Mouse (Mus musculus): ENCODE measurements at regions not wholly inside any gene's neighbourhood (a gene's known extent, or its start where the extent isn't known, plus 50 kb on each side); places are given as distances from the start of the nearest gene placed in this dataset.

GRCm38 (mm10) chr2:17290709-17291108 is 440.6 kb downstream of the Nebl start:
- DNase-seq (ENCODE audit: low spot score in 2 of 2): no peak

DNA sequence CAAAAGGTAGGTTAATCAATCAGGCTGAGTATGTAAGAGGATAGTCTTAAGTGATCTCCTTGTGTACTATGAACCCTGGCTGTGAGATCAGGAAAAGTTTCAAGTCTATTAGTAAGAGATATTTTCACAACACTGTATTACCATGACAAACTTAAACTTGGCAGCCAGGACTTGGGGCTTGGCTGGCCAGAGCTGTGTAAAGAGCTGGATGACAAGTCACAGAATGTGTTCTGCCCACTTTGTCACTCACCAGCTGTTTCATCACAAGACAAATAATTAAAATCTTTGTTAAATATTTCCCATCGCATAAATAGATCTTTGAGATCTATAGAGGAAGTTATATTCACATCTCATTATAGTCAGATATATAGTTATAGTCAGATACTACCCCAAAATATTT is 443.7 kb downstream of the Nebl start:
- DNase-seq (ENCODE audit: low spot score in 2 of 2): no peak

- no peak for DNase-seq (ENCODE audit: low spot score in 2 of 2)
These were observed 481.3 kb downstream of the Nebl start for GRCm38 (mm10) chr2:17249960-17250359.

- DNase-seq (ENCODE audit: low spot score in 2 of 2): no peak
These were observed 485.4 kb downstream of the Nebl start for GRCm38 (mm10) chr2:17245821-17246220.

GRCm38 (mm10) chr2:17215607-17216006 is 515.7 kb downstream of the Nebl start:
- DNase-seq (ENCODE audit: low spot score in 2 of 2): no peak

DNA sequence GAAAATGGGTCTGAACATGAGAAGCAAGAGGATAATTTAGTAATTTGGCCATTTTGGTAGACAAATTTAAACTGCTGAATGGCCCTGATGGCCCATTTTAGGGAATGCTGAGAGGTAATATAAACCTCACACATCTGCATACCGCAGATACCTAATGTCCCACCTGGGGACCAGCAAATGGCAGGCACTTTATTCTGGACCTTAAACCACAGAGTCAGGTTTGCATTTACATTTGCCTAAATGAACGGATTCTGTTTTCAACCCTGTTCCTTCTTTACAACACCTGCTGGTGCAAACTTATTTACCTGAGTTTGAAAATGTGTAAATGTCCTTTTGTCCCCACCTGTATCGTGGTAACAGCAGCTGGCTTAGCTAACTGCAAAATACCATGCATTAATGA is 516.4 kb downstream of the Nebl start:
- no peak for DNase-seq (ENCODE audit: low spot score in 2 of 2)

DNA sequence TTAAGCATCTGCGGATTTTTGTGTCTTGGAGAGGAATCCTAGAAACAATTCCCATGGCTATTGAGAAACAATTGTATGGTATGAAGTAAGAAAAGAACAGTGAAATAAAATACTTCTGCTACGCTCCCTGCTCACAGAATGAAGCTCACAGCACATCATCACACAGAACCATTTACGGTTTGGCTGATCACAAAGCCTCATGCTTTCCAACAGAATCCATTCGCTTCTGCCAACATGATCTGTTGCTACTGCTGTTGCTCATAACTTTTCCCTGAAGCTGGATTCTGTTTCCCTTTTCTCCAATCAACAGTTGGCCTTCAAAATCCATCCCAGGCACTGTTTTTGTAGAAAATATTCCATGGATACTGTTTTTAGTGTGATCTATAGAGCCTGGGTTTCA is 518.7 kb downstream of the Nebl start:
- no peak for DNase-seq (ENCODE audit: low spot score in 2 of 2)

GRCm38 (mm10) chr2:17211105-17211504 is 520.2 kb downstream of the Nebl start:
- DNase-seq (ENCODE audit: low spot score in 2 of 2): no peak

GRCm38 (mm10) chr2:17193611-17194010 is 537.7 kb downstream of the Nebl start:
- no peak for DNase-seq (ENCODE audit: low spot score in 2 of 2)

DNA sequence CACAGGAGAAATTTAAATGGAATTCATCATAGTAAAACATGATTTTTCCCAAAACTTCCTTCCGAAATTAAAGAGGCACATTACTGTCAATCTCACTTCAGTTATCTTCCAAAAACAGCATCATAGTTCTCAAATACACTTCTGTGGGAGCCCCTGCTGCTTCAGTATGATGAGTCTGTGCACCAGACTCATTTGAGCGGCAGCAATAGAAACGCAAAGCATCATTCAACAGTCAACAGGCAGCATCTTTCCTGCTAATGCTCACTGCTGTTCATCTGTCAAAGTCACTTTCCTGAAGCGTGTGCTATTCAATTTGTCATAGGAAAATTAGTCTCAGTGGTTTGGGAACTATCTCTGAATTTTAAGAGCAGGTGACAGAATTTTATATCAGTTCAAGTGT is 542.1 kb downstream of the Nebl start:
- DNase-seq (ENCODE audit: low spot score in 2 of 2): no peak

- DNase-seq (ENCODE audit: low spot score in 2 of 2): no peak
These were observed 543.4 kb downstream of the Nebl start for GRCm38 (mm10) chr2:17187822-17188221.

GRCm38 (mm10) chr2:17183696-17184095 is 547.6 kb downstream of the Nebl start:
- no peak for DNase-seq (ENCODE audit: low spot score in 2 of 2)

- DNase-seq (ENCODE audit: low spot score in 2 of 2): no peak
These were observed 549.7 kb downstream of the Nebl start for GRCm38 (mm10) chr2:17181597-17181996.

- DNase-seq (ENCODE audit: low spot score in 2 of 2): no peak
These were observed 562.4 kb downstream of the Nebl start for GRCm38 (mm10) chr2:17168896-17169295.

DNA sequence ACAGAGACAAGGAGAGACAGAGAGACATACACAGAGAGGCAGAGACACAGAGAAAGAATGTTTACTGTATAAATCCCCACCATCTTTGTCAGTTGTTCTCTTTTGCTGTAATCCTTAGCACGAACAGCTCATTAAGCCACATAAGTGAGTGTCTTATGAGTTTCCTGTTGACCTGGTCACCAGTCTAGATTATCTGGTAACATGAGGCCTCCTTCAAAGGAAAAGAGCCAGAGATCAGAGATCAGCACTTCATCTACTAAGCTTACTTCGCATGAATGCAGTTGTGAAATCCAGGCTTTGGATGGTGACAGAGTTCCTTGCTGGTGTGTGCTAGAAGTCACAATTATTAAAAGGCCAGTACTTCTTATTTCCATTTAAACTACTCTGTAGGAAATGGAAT is 566.2 kb downstream of the Nebl start:
- no peak for DNase-seq (ENCODE audit: low spot score in 2 of 2)

DNA sequence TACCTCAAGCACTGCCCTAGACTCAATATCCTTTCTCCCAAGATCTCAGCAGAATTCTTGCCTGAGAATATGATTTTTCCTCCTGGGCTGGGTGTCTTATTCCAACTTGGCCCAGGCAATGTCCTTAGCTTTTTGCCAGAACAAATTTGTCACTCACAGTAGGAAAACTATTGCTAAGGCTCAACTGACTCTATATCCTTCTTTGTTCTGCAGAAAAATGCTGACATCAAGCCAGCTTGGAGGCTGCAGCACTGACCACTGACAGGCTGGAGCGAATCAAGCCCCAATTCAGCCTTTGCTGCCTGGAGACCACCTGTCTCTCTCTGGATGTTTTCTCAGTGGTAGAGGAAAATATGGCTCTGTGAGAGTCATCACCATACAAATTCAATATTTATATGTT is 572.8 kb downstream of the Nebl start:
- no peak for DNase-seq (ENCODE audit: low spot score in 2 of 2)

GRCm38 (mm10) chr2:17157336-17157735 is 573.9 kb downstream of the Nebl start:
- DNase-seq (ENCODE audit: low spot score in 2 of 2): no peak

GRCm38 (mm10) chr2:17155596-17155995 is 575.7 kb downstream of the Nebl start:
- DNase-seq (ENCODE audit: low spot score in 2 of 2): no peak

- no peak for DNase-seq (ENCODE audit: low spot score in 2 of 2)
These were observed 607.6 kb downstream of the Nebl start for GRCm38 (mm10) chr2:17123626-17124025.

- no peak for DNase-seq (ENCODE audit: low spot score in 2 of 2)
These were observed 614.0 kb downstream of the Nebl start for GRCm38 (mm10) chr2:17117292-17117691.

GRCm38 (mm10) chr2:17111177-17111576 is 620.1 kb downstream of the Nebl start:
- DNase-seq (ENCODE audit: low spot score in 2 of 2): no peak

GRCm38 (mm10) chr2:17101161-17101560 is 630.1 kb downstream of the Nebl start:
- DNase-seq (ENCODE audit: low spot score in 2 of 2): no peak

- no peak for DNase-seq (ENCODE audit: low spot score in 2 of 2)
These were observed 633.7 kb downstream of the Nebl start for GRCm38 (mm10) chr2:17097546-17097945.

DNA sequence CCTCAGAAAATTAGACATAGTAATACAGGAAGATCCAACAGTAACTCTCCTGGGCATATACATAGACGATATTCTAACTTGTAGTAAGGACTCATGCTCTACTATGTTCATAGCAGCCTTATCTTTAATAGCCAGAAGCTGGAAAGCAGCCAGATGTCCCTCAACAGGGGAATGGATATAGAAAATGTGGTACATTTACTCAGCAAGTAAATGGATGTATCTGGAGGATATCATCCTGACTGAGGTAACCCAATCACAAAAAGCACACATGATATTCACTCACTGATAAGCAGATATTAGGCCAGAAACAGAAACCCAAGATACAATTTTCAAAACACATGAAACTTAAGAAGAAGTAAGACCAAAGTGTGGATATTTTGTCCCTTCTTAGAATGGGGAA is 639.8 kb downstream of the Nebl start:
- DNase-seq (ENCODE audit: low spot score in 2 of 2): no peak
